Mouse (Mus musculus) large intestine, adult 2 months (tissue): ENCODE measurements at regions not wholly inside any gene's neighbourhood (a gene's known extent, or its start where the extent isn't known, plus 50 kb on each side); places are given as distances from the start of the nearest gene placed in this dataset.

Experiments
- DNase-seq: peaks from one replicate; pipeline ENCODE4 v3.0.0-alpha.2; 2012; ENCODE audit warnings: low read depth, low spot score
- WGBS: fragments of 180-500 bp; shearing (Covaris S2); methylation state at CpG from one replicate; pipeline ENCODE4 v1.1.7; 2018; 5-methylcytosine and 5-hydroxymethylcytosine counted together

DNA sequence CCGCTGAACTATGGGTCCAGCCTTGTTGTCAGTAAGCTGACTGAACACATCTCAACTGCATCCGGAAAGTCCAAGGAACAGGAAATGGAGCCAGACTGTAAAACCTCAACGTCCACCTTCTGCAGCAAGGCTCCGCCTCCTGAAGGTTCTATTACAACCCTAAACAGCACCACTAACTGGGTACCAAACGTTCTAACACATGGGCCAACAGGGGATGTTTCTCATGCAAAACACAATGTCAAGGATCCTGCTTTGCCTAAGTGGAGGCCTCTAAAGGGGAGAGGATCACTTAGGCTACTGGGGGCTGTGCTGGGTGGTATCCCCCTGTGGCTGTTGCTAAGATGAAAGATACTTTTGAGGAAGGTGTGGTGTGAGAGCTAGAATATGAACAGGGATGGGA lies 51.0 kb upstream of the Stt3b start:
- DNase-seq: no peak
- 62% methylated on average over 5 of the region's 5 CpGs for WGBS

DNA sequence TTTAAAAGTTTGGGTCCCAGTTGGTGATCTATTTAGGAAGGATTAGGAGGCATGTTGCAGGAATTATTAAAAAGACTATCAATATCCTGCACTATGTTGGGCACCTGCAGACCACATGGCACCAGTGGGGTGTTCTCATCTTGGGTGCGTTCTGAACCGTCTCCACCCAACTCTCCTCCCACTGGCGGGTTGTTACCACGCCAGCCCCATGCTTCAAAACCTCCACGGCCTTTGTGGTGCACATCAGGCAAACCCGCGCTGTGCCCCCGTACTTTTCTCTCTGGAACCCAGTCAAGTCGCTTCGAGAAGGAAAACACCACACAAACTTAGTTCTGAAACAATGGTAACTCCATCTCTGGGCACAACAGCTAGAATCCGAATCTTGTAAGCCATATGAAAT lies 51.7 kb upstream of the Stt3b start:
- DNase-seq: no peak
- WGBS: 96% methylated on average over 11 of the region's 11 CpGs

DNA sequence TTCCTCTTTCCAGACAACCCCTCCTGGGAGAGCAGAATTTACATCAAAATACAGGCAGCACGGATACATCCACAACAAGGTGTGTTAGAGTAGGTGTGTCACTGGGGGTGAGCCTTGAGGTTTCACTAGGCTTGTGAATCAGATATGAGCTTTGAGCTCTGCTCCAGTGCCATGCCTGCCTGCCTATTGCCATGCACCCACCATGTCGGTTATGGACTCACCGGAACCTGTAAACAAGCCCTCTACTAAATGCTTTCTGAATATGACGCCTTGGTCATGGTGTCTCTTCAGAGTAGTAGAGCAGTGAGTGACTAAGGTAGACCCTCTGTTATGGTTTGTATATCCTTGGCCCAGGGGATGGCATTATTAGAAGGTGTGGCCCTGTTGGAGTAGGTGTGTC lies 52.3 kb upstream of the Stt3b start:
- no peak for DNase-seq
- 88% methylated on average over 4 of the region's 4 CpGs for WGBS

DNA sequence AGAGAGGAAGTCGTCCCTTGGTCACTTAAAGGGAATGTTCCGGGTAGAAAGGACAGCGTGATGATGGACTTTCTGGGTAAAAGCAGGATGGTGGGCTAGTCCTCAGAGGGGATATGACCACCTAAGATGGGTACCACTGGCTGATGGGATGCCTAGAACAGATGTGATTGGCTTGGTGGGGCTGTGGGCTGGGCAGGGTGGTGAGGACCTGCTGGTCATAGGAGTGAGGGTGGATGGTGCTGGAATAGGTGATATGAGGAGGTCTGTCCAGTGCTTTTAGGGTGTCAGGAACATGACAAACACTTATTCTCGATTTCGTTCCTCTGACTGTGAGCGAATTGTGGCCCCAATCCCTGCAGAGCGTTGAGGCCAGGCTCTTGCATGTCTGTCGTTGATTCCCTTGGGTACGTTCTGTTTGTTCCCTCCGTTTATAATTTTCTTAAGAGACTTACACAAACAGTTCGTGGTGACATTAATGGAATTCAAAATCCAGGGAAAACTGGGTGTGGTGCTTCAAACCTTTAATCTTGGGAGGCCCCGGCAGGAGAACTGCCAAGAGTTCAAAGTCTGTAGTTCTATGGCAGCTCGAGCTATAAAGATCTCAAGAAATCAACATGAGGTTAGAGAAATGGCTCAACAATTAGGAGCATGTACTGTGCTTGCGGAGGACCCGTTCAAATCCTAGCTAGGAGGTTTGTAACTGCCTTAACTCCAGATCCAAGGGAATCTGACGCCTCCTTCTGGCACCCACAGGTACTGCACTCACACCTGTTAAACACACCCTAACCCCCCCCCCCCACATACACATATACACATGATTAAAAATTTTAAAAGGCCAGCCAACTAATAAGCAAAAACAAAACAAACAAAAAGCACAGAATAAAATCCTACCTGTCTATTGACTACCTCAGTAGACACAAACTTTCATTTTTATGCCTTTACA lies 55.0 kb upstream of the Stt3b start:
- peak; percentile 92 for DNase-seq
- 48% methylated on average over 16 of the region's 16 CpGs for WGBS

DNA sequence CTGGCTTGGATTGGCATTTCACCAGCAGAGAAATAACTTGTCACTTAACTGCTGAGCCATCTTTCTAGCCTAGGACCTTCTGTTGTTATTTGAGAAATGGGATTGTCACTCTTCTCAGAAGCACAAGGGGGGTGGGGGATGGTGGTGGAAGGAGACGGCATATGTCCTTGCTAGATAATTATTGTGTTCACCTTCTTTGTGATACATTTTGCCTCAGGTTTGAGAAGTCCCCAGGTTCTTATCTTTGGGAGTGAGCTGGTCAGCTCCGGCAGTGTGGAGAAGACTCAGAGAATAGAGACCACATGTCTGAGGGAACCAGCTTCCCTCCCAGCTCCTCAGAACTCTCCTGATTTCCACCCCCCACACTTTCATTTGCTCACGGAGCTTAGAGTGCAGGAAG lies 57.6 kb upstream of the Stt3b start:
- WGBS: 87% methylated on average over 3 of the region's 3 CpGs

DNA sequence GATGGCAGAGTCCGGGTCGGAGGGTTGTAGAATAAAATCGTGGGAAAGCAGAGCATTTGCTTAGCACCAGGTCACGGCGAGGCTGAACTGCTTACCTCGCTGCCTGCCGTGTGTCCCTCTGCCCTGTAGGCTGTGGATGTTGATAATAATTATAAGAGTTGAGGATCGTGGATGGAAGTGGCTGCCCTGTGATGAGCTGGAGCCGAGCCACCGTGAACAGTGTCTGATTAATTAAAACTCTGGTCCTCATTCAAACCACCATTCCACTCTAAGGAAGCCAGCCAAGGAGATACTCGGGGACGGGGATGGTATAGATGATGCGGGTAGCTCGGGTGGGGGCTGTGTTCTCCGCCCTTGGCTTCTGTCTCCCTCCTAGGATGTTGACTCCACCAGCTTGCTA lies 70.1 kb upstream of the Stt3b start:
- DNase-seq: no peak
- 90% methylated on average over 15 of the region's 15 CpGs for WGBS

More for the DNA sequence above, 57.6 kb upstream of the Stt3b start:
- no peak for DNase-seq

DNA sequence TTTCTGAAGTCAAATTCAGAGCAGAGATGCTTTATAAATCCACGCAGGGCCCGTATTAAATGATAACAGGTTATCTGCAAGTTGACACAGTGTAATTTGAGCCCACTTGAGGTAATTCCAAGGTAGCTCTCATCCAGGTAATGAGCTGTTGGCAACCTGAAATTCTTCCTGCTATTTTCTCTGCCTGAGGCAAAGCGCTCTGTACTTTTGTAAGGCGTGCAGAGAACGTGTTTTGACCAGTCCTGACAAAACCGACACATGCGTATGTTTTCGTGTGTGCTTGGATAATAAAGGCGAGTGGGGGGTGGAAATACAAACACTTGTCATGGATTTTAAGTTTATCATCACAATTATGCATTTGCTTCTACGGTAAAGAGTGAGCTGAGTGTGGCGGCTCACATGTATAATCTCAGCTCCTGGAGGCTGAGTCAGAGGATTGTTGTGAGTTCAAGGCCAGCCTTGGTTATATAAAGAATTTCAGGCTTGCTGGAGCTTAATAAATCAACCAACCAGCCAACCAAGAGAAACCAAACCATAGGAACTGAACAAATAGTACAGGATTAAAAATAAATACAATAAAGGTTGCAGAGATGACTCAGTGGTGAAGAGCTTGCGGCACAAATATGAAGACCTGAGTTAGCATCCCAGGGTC lies 72.7 kb upstream of the Stt3b start:
- DNase-seq: no peak
- WGBS: 86% methylated on average over 12 of the region's 12 CpGs

DNA sequence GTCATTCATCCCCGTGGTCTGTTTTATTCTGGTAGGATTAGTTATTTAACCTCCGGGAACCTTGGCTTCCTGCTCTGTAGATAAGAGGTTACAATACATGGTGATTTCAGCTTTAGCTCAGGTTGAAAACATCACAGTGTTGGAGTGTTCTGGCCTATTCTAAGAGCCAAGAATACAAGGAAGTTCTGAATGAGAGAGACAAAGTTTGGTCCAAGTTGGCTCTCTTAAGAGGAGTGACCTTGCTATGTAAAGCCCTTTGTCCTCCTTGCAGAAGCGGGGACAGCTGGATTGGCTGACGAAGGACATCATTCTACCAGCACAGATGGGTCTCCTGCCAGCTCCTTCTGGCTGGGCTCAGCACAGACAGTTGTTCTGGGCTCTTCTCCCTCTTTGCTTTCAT lies 73.7 kb upstream of the Stt3b start:
- DNase-seq: no peak

DNA sequence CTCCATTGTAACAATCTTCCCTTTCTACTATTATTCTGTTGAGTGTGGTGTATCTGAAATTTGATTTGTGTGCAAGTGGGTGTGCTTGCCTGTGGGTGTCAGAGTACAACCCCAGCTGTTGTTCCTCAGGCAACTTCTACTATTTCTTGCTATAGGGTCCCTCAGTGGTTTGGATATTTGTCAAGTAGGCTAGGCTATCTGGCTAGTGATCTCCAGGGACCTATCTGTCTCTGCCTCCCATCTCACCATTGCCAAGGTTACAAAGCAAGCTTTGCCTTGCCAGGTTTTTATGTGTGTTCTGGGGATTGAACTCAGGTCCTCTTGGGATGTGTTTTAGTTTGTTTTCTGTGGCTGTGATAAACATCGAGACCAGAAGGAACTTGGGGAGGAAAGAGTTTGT lies 74.1 kb upstream of the Stt3b start:
- 69% methylated on average over 1 of the region's 1 CpGs for WGBS
- DNase-seq: no peak

More for the DNA sequence above, 73.7 kb upstream of the Stt3b start:
- 21% methylated on average over 4 of the region's 4 CpGs for WGBS

DNA sequence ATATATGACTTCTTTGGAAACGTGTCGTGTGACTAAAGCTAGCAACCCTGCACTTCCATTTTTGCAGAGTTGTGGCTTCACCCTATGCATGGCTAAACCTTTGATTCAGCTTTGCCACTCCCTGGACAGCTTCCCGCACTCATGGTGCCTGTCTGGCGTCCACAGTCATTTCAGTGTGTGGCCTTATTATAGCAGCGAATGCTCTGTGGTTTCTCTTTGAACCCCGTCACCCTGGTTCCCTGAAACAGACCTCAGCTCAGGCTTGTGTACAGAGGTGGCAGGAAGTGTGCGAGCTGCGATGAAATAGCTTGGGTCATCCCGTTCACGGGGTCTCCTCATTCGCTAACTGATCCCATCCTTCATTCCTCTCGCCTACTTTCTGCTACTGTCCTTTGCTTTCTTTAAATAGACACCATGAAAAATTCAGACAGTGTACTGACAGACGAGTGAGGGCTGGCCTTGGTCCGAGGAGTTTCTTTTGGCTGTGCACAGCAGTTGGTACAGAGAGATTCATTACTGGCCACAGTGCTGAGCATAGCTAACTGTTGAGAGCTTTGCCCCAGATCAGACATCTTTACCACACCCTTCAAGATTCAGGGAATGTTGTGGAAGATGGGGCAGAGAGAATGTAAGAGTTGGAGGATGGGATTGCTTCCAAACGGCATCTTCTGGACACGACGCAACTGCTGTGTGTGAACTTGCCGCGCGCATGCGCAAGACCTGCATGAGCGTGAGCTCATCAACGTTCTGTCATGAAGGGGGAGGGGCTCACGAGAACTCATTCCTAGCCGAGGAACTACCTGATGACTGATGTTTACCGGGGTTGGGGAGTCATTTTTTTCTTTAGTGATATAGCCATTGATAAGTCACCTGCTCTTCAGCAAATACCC lies 77.5 kb upstream of the Stt3b start:
- DNase-seq: no peak
- WGBS: 85% methylated on average over 26 of the region's 26 CpGs

DNA sequence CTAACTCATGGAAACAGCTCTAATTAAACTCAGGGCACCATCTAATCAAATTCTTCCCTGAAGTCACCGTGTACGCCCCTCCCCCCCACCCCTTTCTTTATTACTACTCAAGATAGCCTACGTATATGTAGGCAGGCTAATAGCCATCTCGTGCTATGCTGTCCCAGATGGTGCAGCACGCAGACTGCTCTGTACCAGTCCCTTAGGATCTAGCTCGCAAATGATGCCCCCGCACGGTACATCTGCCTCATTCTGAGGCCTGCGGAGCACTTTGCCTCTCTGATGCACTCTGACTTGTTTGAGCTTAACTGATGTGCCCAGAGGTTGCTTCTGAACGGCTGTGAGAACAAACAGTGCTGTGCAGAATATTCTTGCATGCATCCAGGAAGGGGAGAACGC lies 78.1 kb upstream of the Stt3b start:
- DNase-seq: no peak
- 91% methylated on average over 11 of the region's 11 CpGs for WGBS

DNA sequence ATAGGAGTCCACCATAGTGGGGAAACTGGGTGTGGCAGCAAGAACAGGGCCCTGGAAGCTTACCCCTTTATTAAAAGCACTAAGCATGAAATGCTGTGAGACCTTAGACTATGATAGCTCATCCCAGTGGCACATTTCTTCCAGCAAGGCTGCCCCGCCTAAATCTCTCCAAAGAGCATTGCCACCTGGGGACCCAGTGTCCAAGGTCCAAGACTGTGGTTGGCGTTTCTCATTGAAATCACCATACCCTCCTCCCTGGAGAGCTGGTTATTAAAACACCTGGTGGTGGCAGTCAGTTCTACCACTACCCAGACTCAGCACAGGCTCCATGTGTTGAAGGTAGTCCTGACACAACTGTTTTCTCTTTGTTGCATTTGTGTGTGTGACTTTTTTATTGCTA lies 78.9 kb upstream of the Stt3b start:
- no peak for DNase-seq
- 59% methylated on average over 2 of the region's 2 CpGs for WGBS

DNA sequence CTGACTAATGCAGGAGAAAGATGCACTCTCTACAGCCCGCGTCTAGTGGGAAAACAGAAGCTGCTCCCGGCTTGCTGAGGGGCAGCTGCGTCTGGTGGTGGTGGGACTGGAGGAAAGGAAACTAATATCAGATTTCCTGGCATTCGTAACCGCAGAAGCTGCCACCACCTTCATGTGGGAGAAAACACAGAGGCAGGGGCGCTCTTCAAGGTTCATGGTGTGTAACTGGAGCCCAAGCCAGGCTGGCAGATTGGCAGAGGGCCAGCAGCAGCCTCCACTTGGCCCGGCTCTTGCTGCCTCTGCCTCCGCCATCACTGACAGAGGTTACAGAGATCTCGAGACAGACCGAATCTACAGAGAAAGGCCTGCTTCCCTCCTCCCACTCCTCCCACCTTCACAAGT lies 80.7 kb upstream of the Stt3b start:
- 11% methylated on average over 11 of the region's 11 CpGs for WGBS
- DNase-seq: no peak

DNA sequence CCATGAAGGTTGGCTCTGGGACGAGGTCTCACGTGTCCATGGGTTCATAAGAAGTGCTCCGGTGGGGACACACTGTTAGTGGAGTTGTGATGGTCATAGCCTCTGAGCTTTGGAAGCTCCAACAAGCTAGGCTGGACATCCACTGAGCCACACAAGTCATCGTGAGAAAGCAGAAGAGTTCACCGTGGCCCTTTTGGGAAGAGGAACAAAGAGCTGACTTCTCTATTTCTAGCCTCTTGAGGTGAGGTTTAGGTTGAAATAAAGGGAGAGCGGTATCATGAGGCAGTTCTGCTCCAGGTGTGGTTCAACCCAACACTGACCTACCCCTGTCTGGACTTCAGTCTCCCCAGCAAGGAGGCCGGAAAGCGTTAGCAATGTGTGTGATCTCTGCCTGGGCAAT lies 85.3 kb upstream of the Stt3b start:
- WGBS: 95% methylated on average over 8 of the region's 8 CpGs
- no peak for DNase-seq

DNA sequence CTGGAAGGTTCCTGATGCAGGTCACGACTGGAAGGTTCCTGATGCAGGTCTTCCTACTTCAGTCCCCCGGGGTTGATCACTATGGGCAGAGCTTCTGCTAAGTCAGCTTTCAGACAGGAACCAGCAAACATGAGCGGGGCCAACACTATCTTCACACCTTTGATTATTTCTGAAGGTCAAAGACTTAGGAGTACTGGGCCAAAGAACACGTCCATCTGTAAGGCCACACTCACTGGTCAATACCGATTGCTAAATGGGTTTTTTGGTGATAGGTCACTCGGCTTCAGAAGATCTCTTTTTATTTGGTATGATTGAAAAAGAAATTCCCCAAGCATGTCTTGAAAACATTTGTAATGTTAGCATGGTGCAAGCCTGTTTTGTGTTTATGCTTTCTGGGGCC lies 90.2 kb upstream of the Stt3b start:
- WGBS: 94% methylated on average over 6 of the region's 6 CpGs
- DNase-seq: no peak

DNA sequence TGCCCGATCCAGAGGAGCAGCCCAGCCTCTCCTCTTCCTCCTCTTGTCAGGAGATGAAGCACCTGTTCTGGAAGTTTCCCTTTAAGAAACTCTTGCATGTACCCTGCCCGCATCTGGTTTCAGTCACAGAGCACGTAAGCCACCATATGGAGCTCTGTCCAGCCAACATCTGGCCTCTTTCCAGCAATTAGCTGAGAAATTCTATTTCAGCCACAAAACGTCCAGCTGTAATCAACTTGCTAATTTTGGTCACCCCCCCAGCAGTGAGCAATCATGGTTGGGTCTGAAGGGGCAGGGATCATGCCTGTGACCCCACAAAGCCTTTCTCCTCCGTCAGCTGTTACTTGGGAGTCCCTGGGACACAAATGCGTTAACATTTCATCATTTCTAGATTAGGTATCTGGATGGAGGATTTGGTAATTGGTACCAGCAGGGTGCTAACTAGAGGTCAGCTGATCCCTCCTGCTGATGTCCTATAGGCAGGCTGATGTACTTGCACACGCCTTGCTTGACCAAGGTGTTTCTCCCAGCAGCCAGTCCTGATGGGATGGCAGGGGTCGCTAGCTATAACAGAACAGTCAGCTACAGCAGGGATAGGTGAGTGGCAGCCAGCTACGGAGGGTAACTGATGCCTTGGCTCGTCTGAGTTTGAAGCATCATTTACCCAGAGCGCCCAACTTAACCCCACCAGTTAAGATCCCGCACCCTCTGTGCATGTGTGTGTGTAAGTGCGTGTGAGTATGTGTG lies 91.4 kb upstream of the Stt3b start:
- 83% methylated on average over 13 of the region's 13 CpGs for WGBS
- DNase-seq: no peak

DNA sequence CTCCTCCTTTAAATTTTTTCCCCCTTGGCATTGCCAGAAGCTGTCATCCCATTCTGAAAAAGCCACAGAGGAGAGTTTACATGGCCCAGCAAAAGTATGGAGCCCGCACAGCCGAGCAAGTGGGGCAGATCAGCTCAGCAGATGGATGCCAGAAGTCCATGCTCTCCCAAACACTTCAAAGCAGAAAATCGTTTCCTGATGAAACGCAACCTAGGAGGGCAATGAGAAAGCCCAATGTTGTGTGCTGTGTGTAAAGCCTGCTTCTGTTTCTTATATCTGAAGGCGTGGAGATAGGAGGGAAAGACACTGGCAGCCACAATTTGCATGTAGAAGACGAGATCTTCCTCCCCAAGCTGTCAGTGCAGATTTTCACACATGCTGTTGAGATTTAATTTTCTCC lies 92.4 kb upstream of the Stt3b start:
- DNase-seq: no peak
- WGBS: 51% methylated on average over 6 of the region's 6 CpGs

DNA sequence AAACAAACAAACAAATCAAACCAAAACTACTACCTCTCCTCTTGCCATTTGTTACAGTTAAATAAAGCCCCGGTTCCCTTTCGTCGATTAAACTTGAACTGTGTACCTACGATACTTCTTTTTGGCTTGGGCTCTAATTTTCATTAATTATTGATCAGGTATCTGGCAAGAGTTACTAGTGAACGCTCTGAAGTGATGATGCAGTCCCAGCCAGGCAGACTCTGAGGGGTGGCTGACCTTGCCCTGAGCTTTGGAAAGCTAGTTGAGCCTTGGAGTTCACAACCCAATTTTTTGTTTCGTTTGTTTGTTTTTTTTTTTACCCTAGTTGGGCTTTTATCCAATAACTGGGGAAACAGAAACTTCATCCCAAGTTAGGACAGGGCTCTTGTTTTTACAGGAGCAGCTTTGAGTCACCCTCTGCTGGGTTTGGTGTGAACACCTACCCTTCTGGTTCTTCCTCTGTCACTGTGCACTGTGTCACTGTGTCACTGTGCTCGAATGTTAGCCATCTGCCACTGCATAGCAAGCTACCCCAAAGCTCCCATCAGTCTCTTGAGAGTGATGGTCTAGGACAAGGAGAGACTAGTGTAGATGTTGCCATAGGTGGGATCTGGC lies 93.2 kb upstream of the Stt3b start:
- WGBS: 32% methylated on average over 7 of the region's 7 CpGs
- DNase-seq: no peak

DNA sequence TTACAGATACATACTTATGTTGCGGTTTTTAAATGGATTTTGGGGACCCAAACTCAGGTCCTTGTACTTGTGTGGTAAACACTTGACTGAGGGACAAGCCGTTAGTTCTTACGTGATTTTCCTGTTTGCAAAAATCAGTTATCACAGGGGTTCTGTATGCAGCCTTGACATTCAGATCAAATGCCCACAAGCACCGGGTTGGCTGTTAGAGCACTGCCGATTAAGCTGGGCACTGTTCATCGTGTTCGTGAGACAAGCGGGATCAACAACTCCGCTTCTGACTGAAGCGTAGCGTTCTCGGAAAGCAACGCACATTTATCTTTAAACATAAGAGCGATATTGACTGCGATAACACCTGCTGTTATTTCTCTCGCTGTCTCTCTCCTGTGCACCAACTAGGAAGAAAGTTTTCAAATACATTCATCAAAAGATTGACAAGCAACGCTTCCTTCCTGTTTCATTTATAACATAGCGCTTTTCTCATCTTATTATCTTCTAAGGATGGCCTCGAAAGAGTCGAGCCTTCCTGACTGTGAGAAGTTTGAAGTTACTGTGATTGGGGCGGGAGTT lies 97.8 kb upstream of the Stt3b start:
- 89% methylated on average over 21 of the region's 21 CpGs for WGBS
- no peak for DNase-seq
